Mouse (Mus musculus): ENCODE data around the gene Umps. TPM values are rescaled to one million over a fixed set of nuclear protein-coding genes. Genes with fewer than 3 reads are reported as not detected.

Gene Umps
- total and polyA plus RNA-seq, 2 experiments from 2014 or later: 12.6 to 14.3 TPM

DNA sequence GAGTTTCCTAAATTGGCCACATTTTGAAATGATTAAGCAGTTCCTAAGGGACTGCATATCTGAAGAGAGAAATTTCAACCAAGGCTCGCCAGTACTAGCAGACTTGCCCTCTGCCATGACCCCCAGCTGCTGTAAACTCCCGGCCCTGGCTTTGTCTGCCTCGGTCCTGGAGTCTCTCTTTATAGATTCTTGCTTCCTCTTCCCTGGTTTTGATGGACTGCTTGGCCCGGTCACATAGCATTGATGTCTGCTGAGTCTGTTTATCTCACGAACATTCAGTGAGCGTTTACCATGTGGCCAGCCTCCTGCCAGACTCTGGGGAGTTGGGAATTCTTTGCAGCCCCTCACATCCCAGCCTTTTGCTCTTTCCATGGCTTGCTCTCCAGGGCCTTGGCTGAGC lies 22.1 kb downstream of the Umps start:
- H3K4me2 ChIP-seq (ENCODE audit: low read depth, low read length): no peak overlapping the region
- no peaks in the 10 kb centered on the region for H3K9me3 ChIP-seq (replicated peaks; ENCODE audit: control insufficient read depth, low read length)
- DNase-seq (ENCODE audit: low spot score) (peak; percentile 20), ATAC-seq (ENCODE audit: insufficient read depth, low read depth) (no peak)
- 6% methylated on average over 6 of the region's 6 CpGs for WGBS
- H3K4me3 ChIP-seq (ENCODE audit: low read depth, low read length): no peak overlapping the region
- no peak for TF ChIP-seq EP300 (IDR thresholded peaks at IDR 0.05; ENCODE audit: low read depth)
- no peak for TF ChIP-seq CTCF (IDR thresholded peaks at IDR 0.05; ENCODE audit: low read depth)
- peaks cover 23% of the 10 kb centered on the region for H3K36me3 ChIP-seq (replicated peaks; ENCODE audit: control insufficient read depth, insufficient read depth, low read length)
- H3K27me3 ChIP-seq (ENCODE audit: control insufficient read depth, insufficient read depth, low read length): no peaks in the 10 kb centered on the region
- H3K27ac ChIP-seq (ENCODE audit: low read depth): peak overlapping the region; percentile 47
- H3K9ac ChIP-seq (replicated peaks; ENCODE audit: low read depth, low read length): no peak overlapping the region
- peaks cover 52% of the 10 kb centered on the region for H3K4me1 ChIP-seq (ENCODE audit: control insufficient read depth, insufficient read depth)

DNA sequence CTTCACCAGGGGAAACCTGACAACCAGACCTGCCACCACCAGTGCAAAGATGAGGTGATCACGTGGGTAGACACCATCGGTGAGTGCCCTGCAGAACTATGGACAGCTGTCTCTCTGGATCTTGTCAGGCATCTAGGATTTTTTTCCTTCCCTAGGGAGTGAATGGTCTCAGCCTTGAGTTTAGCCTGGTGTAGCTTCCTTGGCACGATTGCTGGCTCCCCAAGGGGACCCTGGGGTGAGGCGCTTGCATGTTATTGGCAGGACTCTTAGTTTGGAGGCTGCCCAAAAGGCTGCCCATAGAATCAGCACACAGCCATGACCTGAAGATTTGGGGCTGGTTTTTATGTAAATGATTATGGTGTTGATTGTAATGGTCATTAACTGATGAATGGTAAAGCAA lies 22.7 kb downstream of the Umps start:
- no peak for ATAC-seq (ENCODE audit: insufficient read depth, low read depth)
- Histone ChIP-seq H3K36me3 (replicated peaks; ENCODE audit: control insufficient read depth, insufficient read depth, low read length) (peaks cover 19% of the 10 kb centered on the region), H3K4me3 (ENCODE audit: low read depth, low read length) (no peak overlapping the region), H3K9ac (replicated peaks; ENCODE audit: low read depth, low read length) (no peak overlapping the region), H3K27me3 (ENCODE audit: control insufficient read depth, insufficient read depth, low read length) (no peaks in the 10 kb centered on the region), H3K27ac (ENCODE audit: low read depth) (no peak overlapping the region), H3K4me1 (ENCODE audit: control insufficient read depth, insufficient read depth) (peaks cover 59% of the 10 kb centered on the region), H3K4me2 (ENCODE audit: low read depth, low read length) (no peak overlapping the region), H3K9me3 (replicated peaks; ENCODE audit: control insufficient read depth, low read length) (no peaks in the 10 kb centered on the region)
- 64% methylated on average over 4 of the region's 4 CpGs for WGBS
- DNase-seq (ENCODE audit: low spot score): no peak
- TF ChIP-seq EP300 (IDR thresholded peaks at IDR 0.05; ENCODE audit: low read depth) (no peak), CTCF (IDR thresholded peaks at IDR 0.05; ENCODE audit: low read depth) (no peak)

DNA sequence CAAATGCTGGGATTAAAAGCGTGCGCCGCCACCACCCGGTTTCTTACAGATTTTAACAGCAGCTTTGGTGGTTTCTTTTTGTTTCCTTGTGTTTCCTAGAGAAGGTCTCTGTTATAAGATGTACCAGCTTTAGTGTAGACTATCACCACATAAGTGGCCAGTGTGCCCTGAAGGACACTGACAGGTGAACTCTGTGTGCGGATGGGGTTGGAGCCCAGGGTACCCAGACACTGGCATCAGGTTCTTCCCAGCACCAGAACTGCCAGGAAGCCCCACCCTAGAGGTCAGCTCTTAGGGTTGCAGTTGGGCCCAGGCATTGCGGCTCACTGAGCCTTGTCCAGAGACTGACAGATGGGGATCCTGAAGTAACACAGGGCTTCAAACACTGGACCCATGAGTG lies 23.4 kb downstream of the Umps start:
- 96% methylated on average over 6 of the region's 6 CpGs for WGBS
- no peak for TF ChIP-seq CTCF (IDR thresholded peaks at IDR 0.05; ENCODE audit: low read depth)
- TF ChIP-seq EP300 (IDR thresholded peaks at IDR 0.05; ENCODE audit: low read depth): no peak
- no peak for ATAC-seq (ENCODE audit: insufficient read depth, low read depth)

DNA sequence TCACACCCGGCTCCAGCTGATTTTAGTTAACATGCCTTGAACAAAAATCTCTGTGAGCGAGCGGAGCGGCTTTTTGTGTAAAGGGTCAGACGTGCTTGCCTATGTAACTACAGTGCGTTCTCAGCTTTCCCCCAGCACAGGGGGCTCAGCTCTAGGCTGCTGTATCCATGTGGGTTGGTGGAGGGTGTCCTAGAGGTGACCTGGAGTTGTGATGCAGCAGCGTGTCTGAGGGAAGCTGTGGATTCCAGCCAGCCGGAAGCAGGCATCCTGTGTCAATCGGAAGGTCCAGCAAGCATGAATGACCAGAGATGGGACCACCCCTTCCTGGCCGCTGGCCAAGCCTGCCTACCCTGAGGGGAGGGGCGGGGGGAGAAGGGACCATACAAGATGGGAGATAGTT lies 24.5 kb downstream of the Umps start:
- H3K4me1 ChIP-seq (ENCODE audit: control insufficient read depth, insufficient read depth): peaks cover 76% of the 10 kb centered on the region
- no peak overlapping the region for H3K4me2 ChIP-seq (ENCODE audit: low read depth, low read length)
- H3K4me3 ChIP-seq (ENCODE audit: low read depth, low read length): no peak overlapping the region
- H3K27me3 ChIP-seq (ENCODE audit: control insufficient read depth, insufficient read depth, low read length): no peaks in the 10 kb centered on the region
- TF ChIP-seq CTCF (IDR thresholded peaks at IDR 0.05; ENCODE audit: low read depth): no peak
- TF ChIP-seq EP300 (IDR thresholded peaks at IDR 0.05; ENCODE audit: low read depth): no peak
- ATAC-seq (ENCODE audit: insufficient read depth, low read depth) (no peak), DNase-seq (ENCODE audit: low spot score) (peak; percentile 13)
- 43% methylated on average over 11 of the region's 11 CpGs for WGBS
- H3K36me3 ChIP-seq (replicated peaks; ENCODE audit: control insufficient read depth, insufficient read depth, low read length): peaks cover 1% of the 10 kb centered on the region; the same call in 1 of the 2 replicates
- no peaks in the 10 kb centered on the region for H3K9me3 ChIP-seq (replicated peaks; ENCODE audit: control insufficient read depth, low read length)
- H3K27ac ChIP-seq (ENCODE audit: low read depth): peak overlapping the region; percentile 75
- H3K9ac ChIP-seq (replicated peaks; ENCODE audit: low read depth, low read length): no peak overlapping the region

More for the DNA sequence above, 23.4 kb downstream of the Umps start:
- H3K4me3 ChIP-seq (ENCODE audit: low read depth, low read length): no peak overlapping the region
- H3K36me3 ChIP-seq (replicated peaks; ENCODE audit: control insufficient read depth, insufficient read depth, low read length): peaks cover 12% of the 10 kb centered on the region
- no peak for DNase-seq (ENCODE audit: low spot score)
- no peak overlapping the region for H3K27ac ChIP-seq (ENCODE audit: low read depth)
- H3K27me3 ChIP-seq (ENCODE audit: control insufficient read depth, insufficient read depth, low read length): no peaks in the 10 kb centered on the region
- H3K9me3 ChIP-seq (replicated peaks; ENCODE audit: control insufficient read depth, low read length): no peaks in the 10 kb centered on the region
- no peak overlapping the region for H3K9ac ChIP-seq (replicated peaks; ENCODE audit: low read depth, low read length)
- H3K4me1 ChIP-seq (ENCODE audit: control insufficient read depth, insufficient read depth): peaks cover 66% of the 10 kb centered on the region
- H3K4me2 ChIP-seq (ENCODE audit: low read depth, low read length): no peak overlapping the region

DNA sequence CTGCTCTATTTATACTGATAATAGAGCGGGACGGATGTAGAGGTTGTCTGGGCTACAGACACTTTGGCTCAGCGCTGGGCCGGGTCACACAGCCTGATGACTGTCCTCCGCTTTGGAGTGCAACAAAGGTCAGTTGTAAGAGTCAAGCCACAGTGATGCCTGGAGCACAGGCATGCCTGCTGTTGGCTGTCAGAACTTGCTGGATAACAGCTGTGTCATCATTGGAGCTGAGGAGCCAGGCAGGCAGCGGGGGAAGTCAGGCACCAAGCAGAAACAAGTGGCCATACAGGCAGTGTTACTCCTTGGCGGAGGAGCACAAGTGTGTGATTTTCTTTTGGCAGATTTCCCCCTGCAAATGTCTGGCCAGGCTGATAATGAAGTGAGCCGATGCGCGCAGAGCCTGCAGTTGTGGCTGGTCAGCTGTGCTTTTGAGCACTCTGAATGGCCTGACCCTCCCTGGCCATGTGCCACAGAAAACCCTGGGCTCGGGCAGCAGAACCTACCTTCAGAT lies 25.5 kb downstream of the Umps start:
- Histone ChIP-seq H3K4me2 (ENCODE audit: low read depth, low read length) (0 out of 2 replicates have a peak overlapping the region, but pooled peaks have one; percentile 21), H3K4me3 (ENCODE audit: low read depth, low read length) (no peak overlapping the region), H3K27me3 (ENCODE audit: control insufficient read depth, insufficient read depth, low read length) (no peaks in the 10 kb centered on the region), H3K27ac (ENCODE audit: low read depth) (peak overlapping the region; percentile 75), H3K9me3 (replicated peaks; ENCODE audit: control insufficient read depth, low read length) (no peaks in the 10 kb centered on the region), H3K4me1 (ENCODE audit: control insufficient read depth, insufficient read depth) (peaks cover 86% of the 10 kb centered on the region), H3K36me3 (replicated peaks; ENCODE audit: control insufficient read depth, insufficient read depth, low read length) (no peaks in the 10 kb centered on the region), H3K9ac (replicated peaks; ENCODE audit: low read depth, low read length) (no peak overlapping the region)
- TF ChIP-seq EP300 (IDR thresholded peaks at IDR 0.05; ENCODE audit: low read depth) (0 out of 2 replicates have a peak, but pooled peaks have one; percentile 57), CTCF (IDR thresholded peaks at IDR 0.05; ENCODE audit: low read depth) (no peak)
- DNase-seq (ENCODE audit: low spot score): peak; percentile 81
- peak; percentile 53 for ATAC-seq (ENCODE audit: insufficient read depth, low read depth)
- 7% methylated on average over 11 of the region's 11 CpGs for WGBS

DNA sequence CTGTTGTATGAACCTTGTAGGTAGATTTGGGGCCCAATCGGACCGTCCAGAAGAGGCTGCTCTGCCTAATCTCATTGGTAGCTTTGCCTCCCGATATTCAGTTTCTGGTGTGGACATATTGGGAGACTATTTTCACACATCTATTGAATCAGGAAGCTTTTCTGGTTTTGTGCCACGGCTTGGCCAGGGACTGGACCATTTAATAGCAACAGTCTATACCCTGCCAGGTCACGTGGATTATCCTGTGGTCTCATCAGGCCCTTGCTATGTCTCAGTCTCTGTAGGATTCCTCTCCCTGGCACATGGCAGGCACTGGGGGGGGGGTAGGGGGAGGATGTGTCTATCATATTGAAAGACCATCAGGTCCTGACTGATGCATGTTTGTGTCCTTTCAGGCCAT lies 26.7 kb downstream of the Umps start:
- peaks cover 76% of the 10 kb centered on the region for H3K4me1 ChIP-seq (ENCODE audit: control insufficient read depth, insufficient read depth)
- H3K9me3 ChIP-seq (replicated peaks; ENCODE audit: control insufficient read depth, low read length): no peaks in the 10 kb centered on the region
- no peak for TF ChIP-seq CTCF (IDR thresholded peaks at IDR 0.05; ENCODE audit: low read depth)
- no peak for TF ChIP-seq EP300 (IDR thresholded peaks at IDR 0.05; ENCODE audit: low read depth)
- no peak overlapping the region for H3K4me2 ChIP-seq (ENCODE audit: low read depth, low read length)
- DNase-seq (ENCODE audit: low spot score): no peak
- peak overlapping the region; percentile 75; the same call in 1 of the 2 replicates for H3K27ac ChIP-seq (ENCODE audit: low read depth)
- H3K4me3 ChIP-seq (ENCODE audit: low read depth, low read length): no peak overlapping the region
- H3K9ac ChIP-seq (replicated peaks; ENCODE audit: low read depth, low read length): no peak overlapping the region
- 64% methylated on average over 5 of the region's 5 CpGs for WGBS
- H3K36me3 ChIP-seq (replicated peaks; ENCODE audit: control insufficient read depth, insufficient read depth, low read length): no peaks in the 10 kb centered on the region
- no peak for ATAC-seq (ENCODE audit: insufficient read depth, low read depth)
- no peaks in the 10 kb centered on the region for H3K27me3 ChIP-seq (ENCODE audit: control insufficient read depth, insufficient read depth, low read length)
